Mouse (Mus musculus): ENCODE data around the gene Pym1. TPM values are rescaled to one million over a fixed set of nuclear protein-coding genes. Genes with fewer than 3 reads are reported as not detected.

The Pym1 gene
- polyA plus RNA-seq (2014; fragmentation: Nextera tagmentation; extraction: Ambion mirVana) = 41.3 and 55.4 TPM in 2 replicates

- H3K4me3 ChIP-seq (ENCODE audit: low read length) = peak within 1 kb of the TSS; percentile 80
- H3K9me3 ChIP-seq (ENCODE audit: control insufficient read depth, low read length) = no peaks in the 10 kb centered on the region
- peak within 1 kb of the TSS; percentile 98 for H3K27ac ChIP-seq (ENCODE audit: low read depth, low read length)
- H3K9ac ChIP-seq (ENCODE audit: low read depth, low read length) = peak within 1 kb of the TSS; percentile 74
- peak within 1 kb of the TSS; percentile 67 for H3K4me2 ChIP-seq (replicated peaks; ENCODE audit: low read depth, low read length)
- 0% methylated on average over 36 of the region's 36 CpGs for WGBS
- ATAC-seq (ENCODE audit: low FRiP score, low TSS enrichment) = peak; percentile 73
- H3K36me3 ChIP-seq (ENCODE audit: control insufficient read depth, insufficient read depth, low read length) = no peaks in the 10 kb centered on the region; the same call in 1 of the 2 replicates
- H3K4me1 ChIP-seq (ENCODE audit: control insufficient read depth, insufficient read depth, low read length) = peaks cover 19% of the 10 kb centered on the region
- H3K27me3 ChIP-seq (ENCODE audit: control insufficient read depth, insufficient read depth, low read length) = 0 out of 2 replicates have a peak, but pooled peaks cover 4% of the 10 kb centered on the region
Measured at GRCm38 (mm10) chr10:128747646-128748251, at the start of gene Pym1. Pym1 (plus strand) TSS chr10:128747889.

- no peak overlapping the region for H3K9ac ChIP-seq (ENCODE audit: low read depth, low read length)
- H3K9me3 ChIP-seq (ENCODE audit: control insufficient read depth, low read length) = no peaks in the 10 kb centered on the region
- peaks cover 16% of the 10 kb centered on the region; the same call in 1 of the 2 replicates for H3K4me1 ChIP-seq (ENCODE audit: control insufficient read depth, insufficient read depth, low read length)
- no peak overlapping the region for H3K4me3 ChIP-seq (ENCODE audit: low read length)
- 80% methylated on average over 5 of the region's 5 CpGs for WGBS
- H3K4me2 ChIP-seq (replicated peaks; ENCODE audit: low read depth, low read length) = no peak overlapping the region
- H3K36me3 ChIP-seq (ENCODE audit: control insufficient read depth, insufficient read depth, low read length) = peaks cover 49% of the 10 kb centered on the region
- H3K27me3 ChIP-seq (ENCODE audit: control insufficient read depth, insufficient read depth, low read length) = no peaks in the 10 kb centered on the region
- ATAC-seq (ENCODE audit: low FRiP score, low TSS enrichment) = no peak
- H3K27ac ChIP-seq (ENCODE audit: low read depth, low read length) = no peak overlapping the region
Measured at GRCm38 (mm10) chr10:128699006-128699405, 48.7 kb upstream of the Pym1 start.

- WGBS = 92% methylated on average over 11 of the region's 11 CpGs
- no peak overlapping the region for H3K9ac ChIP-seq (ENCODE audit: low read depth, low read length)
- H3K36me3 ChIP-seq (ENCODE audit: control insufficient read depth, insufficient read depth, low read length) = peaks cover 49% of the 10 kb centered on the region
- no peak overlapping the region for H3K4me3 ChIP-seq (ENCODE audit: low read length)
- no peak overlapping the region for H3K4me2 ChIP-seq (replicated peaks; ENCODE audit: low read depth, low read length)
- H3K4me1 ChIP-seq (ENCODE audit: control insufficient read depth, insufficient read depth, low read length) = peaks cover 12% of the 10 kb centered on the region; the same call in 1 of the 2 replicates
- H3K9me3 ChIP-seq (ENCODE audit: control insufficient read depth, low read length) = no peaks in the 10 kb centered on the region
- no peak for ATAC-seq (ENCODE audit: low FRiP score, low TSS enrichment)
- no peak overlapping the region for H3K27ac ChIP-seq (ENCODE audit: low read depth, low read length)
- H3K27me3 ChIP-seq (ENCODE audit: control insufficient read depth, insufficient read depth, low read length) = no peaks in the 10 kb centered on the region
Measured at GRCm38 (mm10) chr10:128699611-128700010, 48.1 kb upstream of the Pym1 start.

- no peak overlapping the region for H3K9ac ChIP-seq (ENCODE audit: low read depth, low read length)
- no peaks in the 10 kb centered on the region for H3K9me3 ChIP-seq (ENCODE audit: control insufficient read depth, low read length)
- no peak overlapping the region for H3K4me3 ChIP-seq (ENCODE audit: low read length)
- no peak overlapping the region for H3K27ac ChIP-seq (ENCODE audit: low read depth, low read length)
- no peak for ATAC-seq (ENCODE audit: low FRiP score, low TSS enrichment)
- H3K27me3 ChIP-seq (ENCODE audit: control insufficient read depth, insufficient read depth, low read length) = no peaks in the 10 kb centered on the region
- H3K4me2 ChIP-seq (replicated peaks; ENCODE audit: low read depth, low read length) = no peak overlapping the region
- WGBS = 91% methylated on average over 5 of the region's 5 CpGs
- H3K4me1 ChIP-seq (ENCODE audit: control insufficient read depth, insufficient read depth, low read length) = peaks cover 8% of the 10 kb centered on the region; the same call in 1 of the 2 replicates
- peaks cover 49% of the 10 kb centered on the region for H3K36me3 ChIP-seq (ENCODE audit: control insufficient read depth, insufficient read depth, low read length)
Measured at GRCm38 (mm10) chr10:128700712-128701111, 47.0 kb upstream of the Pym1 start.

GRCm38 (mm10) chr10:128702328-128703007 is 45.2 kb upstream of the Pym1 start:
- H3K36me3 ChIP-seq (ENCODE audit: control insufficient read depth, insufficient read depth, low read length) = peaks cover 49% of the 10 kb centered on the region
- H3K9me3 ChIP-seq (ENCODE audit: control insufficient read depth, low read length) = no peaks in the 10 kb centered on the region
- no peak overlapping the region for H3K9ac ChIP-seq (ENCODE audit: low read depth, low read length)
- WGBS = 79% methylated on average over 6 of the region's 6 CpGs
- H3K27me3 ChIP-seq (ENCODE audit: control insufficient read depth, insufficient read depth, low read length) = no peaks in the 10 kb centered on the region
- ATAC-seq (ENCODE audit: low FRiP score, low TSS enrichment) = no peak
- 0 out of 2 replicates have a peak overlapping the region, but pooled peaks have one; percentile 66 for H3K4me2 ChIP-seq (replicated peaks; ENCODE audit: low read depth, low read length)
- no peak overlapping the region for H3K4me3 ChIP-seq (ENCODE audit: low read length)
- H3K4me1 ChIP-seq (ENCODE audit: control insufficient read depth, insufficient read depth, low read length) = peaks cover 8% of the 10 kb centered on the region; the same call in 1 of the 2 replicates
- no peak overlapping the region for H3K27ac ChIP-seq (ENCODE audit: low read depth, low read length)

- peak within 1 kb of the TSS; percentile 76 for H3K9ac ChIP-seq (ENCODE audit: low read depth, low read length)
- no peaks in the 10 kb centered on the region for H3K9me3 ChIP-seq (ENCODE audit: control insufficient read depth, low read length)
- H3K4me2 ChIP-seq (replicated peaks; ENCODE audit: low read depth, low read length) = peak within 1 kb of the TSS; percentile 66
- H3K4me1 ChIP-seq (ENCODE audit: control insufficient read depth, insufficient read depth, low read length) = peaks cover 8% of the 10 kb centered on the region; the same call in 1 of the 2 replicates
- peak within 1 kb of the TSS; percentile 75 for H3K4me3 ChIP-seq (ENCODE audit: low read length)
- WGBS = 8% methylated on average over 4 of the region's 4 CpGs
- peaks cover 40% of the 10 kb centered on the region for H3K36me3 ChIP-seq (ENCODE audit: control insufficient read depth, insufficient read depth, low read length)
- H3K27me3 ChIP-seq (ENCODE audit: control insufficient read depth, insufficient read depth, low read length) = no peaks in the 10 kb centered on the region
- ATAC-seq (ENCODE audit: low FRiP score, low TSS enrichment) = no peak
- H3K27ac ChIP-seq (ENCODE audit: low read depth, low read length) = peak within 1 kb of the TSS; percentile 97
Measured at GRCm38 (mm10) chr10:128703895-128704294, 43.8 kb upstream of the Pym1 start, which contains the start of gene Pmel. Pmel (plus strand) TSS chr10:128704195.

- H3K9me3 ChIP-seq (ENCODE audit: control insufficient read depth, low read length) = no peaks in the 10 kb centered on the region
- no peaks in the 10 kb centered on the region for H3K27me3 ChIP-seq (ENCODE audit: control insufficient read depth, insufficient read depth, low read length)
- ATAC-seq (ENCODE audit: low FRiP score, low TSS enrichment) = peak; percentile 95
- peak within 1 kb of the TSS; percentile 76 for H3K9ac ChIP-seq (ENCODE audit: low read depth, low read length)
- H3K27ac ChIP-seq (ENCODE audit: low read depth, low read length) = peak within 1 kb of the TSS; percentile 97
- WGBS = under 1% methylated on average over 60 of the region's 62 CpGs
- H3K4me3 ChIP-seq (ENCODE audit: low read length) = peak within 1 kb of the TSS; percentile 75
- H3K4me1 ChIP-seq (ENCODE audit: control insufficient read depth, insufficient read depth, low read length) = peaks cover 8% of the 10 kb centered on the region; the same call in 1 of the 2 replicates
- peaks cover 32% of the 10 kb centered on the region for H3K36me3 ChIP-seq (ENCODE audit: control insufficient read depth, insufficient read depth, low read length)
- H3K4me2 ChIP-seq (replicated peaks; ENCODE audit: low read depth, low read length) = peak within 1 kb of the TSS; percentile 66
Measured at GRCm38 (mm10) chr10:128704491-128705316, 43.0 kb upstream of the Pym1 start, which contains the start of gene Cdk2. Cdk2 (minus strand) TSS chr10:128705031.

GRCm38 (mm10) chr10:128705317-128705693 is 42.4 kb upstream of the Pym1 start:
- 8% methylated on average over 11 of the region's 11 CpGs for WGBS
- H3K27ac ChIP-seq (ENCODE audit: low read depth, low read length) = peak overlapping the region; percentile 42; the same call in 1 of the 2 replicates

More at GRCm38 (mm10) chr10:128705317-128705693, 42.4 kb upstream of the Pym1 start:
- H3K4me1 ChIP-seq (ENCODE audit: control insufficient read depth, insufficient read depth, low read length) = peaks cover 8% of the 10 kb centered on the region; the same call in 1 of the 2 replicates
- H3K4me3 ChIP-seq (ENCODE audit: low read length) = peak overlapping the region; percentile 75
- no peaks in the 10 kb centered on the region for H3K9me3 ChIP-seq (ENCODE audit: control insufficient read depth, low read length)
- peak overlapping the region; percentile 56 for H3K9ac ChIP-seq (ENCODE audit: low read depth, low read length)
- peak overlapping the region; percentile 43 for H3K4me2 ChIP-seq (replicated peaks; ENCODE audit: low read depth, low read length)
- H3K36me3 ChIP-seq (ENCODE audit: control insufficient read depth, insufficient read depth, low read length) = peaks cover 26% of the 10 kb centered on the region
- H3K27me3 ChIP-seq (ENCODE audit: control insufficient read depth, insufficient read depth, low read length) = no peaks in the 10 kb centered on the region
- ATAC-seq (ENCODE audit: low FRiP score, low TSS enrichment) = peak; percentile 6; the same call in 1 of the 2 replicates
